In the genomic region with DNA sequence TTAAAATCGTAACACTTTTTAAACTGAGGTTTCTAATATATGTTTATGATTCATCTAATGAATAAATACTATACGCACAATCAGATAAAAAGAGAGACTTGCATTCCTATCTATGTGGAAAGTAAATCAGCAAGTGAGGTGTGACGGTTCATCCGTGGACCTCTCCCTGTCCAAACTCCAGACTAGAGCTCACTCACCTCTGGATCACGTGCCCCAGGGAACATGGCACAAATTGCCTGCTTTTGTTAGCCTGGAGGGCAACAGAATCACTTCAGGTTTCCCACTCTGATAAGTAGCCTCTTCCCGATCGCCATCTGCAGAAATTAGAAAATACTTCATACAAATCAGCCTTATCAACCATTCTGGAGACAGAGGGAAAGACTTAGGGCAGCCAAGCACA, we compare ENCODE assay signal across 17 mouse cellular contexts.
"Had no signal": no experiment of that assay in that cellular context is flagged by ENCODE, and none has a peak within 500 bp of the region (broad histone marks: within the 10 kb centered on the region; RNA-seq: fewer than 3 reads in every experiment).

No protein-coding gene starts in this region.

- H3K9me3 ChIP-seq: lung, embryonic 15.5 days; midbrain, embryonic 13.5 days; midbrain, embryonic 15.5 days; neural tube, embryonic 12.5 days; stomach, embryonic 15.5 days had no signal

- H3K36me3 ChIP-seq: lung, embryonic 15.5 days; midbrain, embryonic 13.5 days; midbrain, embryonic 15.5 days; neural tube, embryonic 12.5 days; stomach, embryonic 15.5 days had no signal

- DNase-seq: lung, adult 2 months; lung, postnatal 14 days; lung, postnatal 36 days; right cerebral cortex, postnatal 14 days; thymus, adult 2 months; thymus, postnatal 25 days; thymus, postnatal 4 days had no signal

- H3K4me1 ChIP-seq: lung, embryonic 15.5 days; megakaryocyte, embryonic 14.5 days; midbrain, embryonic 15.5 days; neural tube, embryonic 12.5 days; stomach, embryonic 15.5 days had no signal

- H3K27ac ChIP-seq: lung, embryonic 15.5 days; macrophage; midbrain, embryonic 13.5 days; midbrain, embryonic 15.5 days; neural tube, embryonic 12.5 days; stomach, embryonic 15.5 days; stomach, postnatal 0 days had no signal

- ATAC-seq: lung, postnatal 0 days; midbrain, embryonic 13.5 days; midbrain, embryonic 15.5 days had no signal

- H3K27me3 ChIP-seq: lung, embryonic 15.5 days; midbrain, embryonic 13.5 days; midbrain, embryonic 15.5 days; neural tube, embryonic 12.5 days; stomach, embryonic 15.5 days had no signal

- H3K9ac ChIP-seq: lung, embryonic 15.5 days; midbrain, embryonic 13.5 days; midbrain, embryonic 15.5 days; neural tube, embryonic 12.5 days; stomach, embryonic 15.5 days had no signal

- H3K4me3 ChIP-seq: lung, embryonic 15.5 days; megakaryocyte, embryonic 14.5 days; midbrain, embryonic 13.5 days; midbrain, embryonic 15.5 days; neural tube, embryonic 12.5 days; stomach, embryonic 15.5 days had no signal

- H3K4me2 ChIP-seq: lung, embryonic 15.5 days; midbrain, embryonic 11.5 days; midbrain, embryonic 13.5 days; midbrain, embryonic 15.5 days; neural tube, embryonic 12.5 days; stomach, embryonic 15.5 days had no signal
